Mouse (Mus musculus) kidney, postnatal 14 days (tissue): ENCODE measurements around the gene Acad11.

Experiments
- DNase-seq: peaks from one replicate; pipeline ENCODE4 v3.0.0; 2022; ENCODE audit warnings: mixed read lengths

Gene Acad11

DNA sequence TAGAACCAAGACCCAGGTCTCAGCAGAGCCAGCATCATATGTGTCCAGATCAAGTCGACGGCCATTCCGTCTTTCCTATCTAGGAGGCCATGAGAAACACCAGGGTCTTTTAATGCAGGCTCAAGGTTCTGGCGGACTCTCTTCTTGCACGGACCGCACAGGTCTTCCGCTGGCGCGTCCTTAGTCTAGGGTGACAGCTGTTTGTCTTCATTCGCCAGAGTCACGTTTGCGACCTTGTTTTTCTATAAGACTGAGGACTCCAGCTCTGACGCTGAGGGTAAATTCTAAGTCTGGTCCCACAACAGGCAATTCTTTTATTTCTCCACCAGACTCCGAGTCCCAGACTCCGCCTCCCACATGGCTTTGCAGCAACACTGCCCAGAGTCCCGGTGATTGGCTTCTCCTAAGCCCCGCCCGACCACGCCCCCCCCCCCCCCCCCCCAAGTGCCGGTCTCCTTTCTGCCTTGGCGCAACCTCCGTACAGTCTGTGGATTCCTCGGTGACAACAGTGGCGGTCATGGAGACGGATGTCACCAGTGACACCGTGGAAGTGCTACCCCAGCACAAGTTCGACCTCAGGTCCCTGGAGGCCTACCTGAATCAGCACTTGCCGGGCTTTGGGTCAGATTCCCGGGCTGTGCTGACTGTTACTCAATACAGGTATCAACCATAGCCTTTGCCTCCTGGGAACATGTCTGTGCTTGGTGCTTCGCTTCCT is at the start of gene Acad11:
Gene Acad11 (plus strand): TSS at position 134 of the 718 bp plus-strand sequence.
- peak; percentile 90 for DNase-seq

DNA sequence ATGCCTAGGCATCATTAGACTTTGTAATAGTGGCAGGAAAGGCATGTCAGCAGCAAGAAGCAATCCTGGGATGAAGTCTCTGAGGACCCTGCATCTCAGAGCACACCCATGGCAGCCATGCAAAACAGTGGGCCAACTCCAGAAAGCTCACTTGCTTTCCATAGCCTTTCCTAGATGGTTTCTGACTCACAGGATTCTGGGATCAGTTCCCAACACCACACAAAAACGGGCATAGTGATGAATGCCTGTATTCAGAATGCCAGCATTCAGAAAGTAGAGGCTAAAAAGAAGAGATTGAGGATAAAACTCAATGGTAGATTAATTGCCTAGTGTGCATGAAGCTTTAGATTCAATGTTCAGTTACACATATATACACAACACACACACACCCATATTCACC is 48.7 kb upstream of the Acad11 start:
- no peak for DNase-seq

DNA sequence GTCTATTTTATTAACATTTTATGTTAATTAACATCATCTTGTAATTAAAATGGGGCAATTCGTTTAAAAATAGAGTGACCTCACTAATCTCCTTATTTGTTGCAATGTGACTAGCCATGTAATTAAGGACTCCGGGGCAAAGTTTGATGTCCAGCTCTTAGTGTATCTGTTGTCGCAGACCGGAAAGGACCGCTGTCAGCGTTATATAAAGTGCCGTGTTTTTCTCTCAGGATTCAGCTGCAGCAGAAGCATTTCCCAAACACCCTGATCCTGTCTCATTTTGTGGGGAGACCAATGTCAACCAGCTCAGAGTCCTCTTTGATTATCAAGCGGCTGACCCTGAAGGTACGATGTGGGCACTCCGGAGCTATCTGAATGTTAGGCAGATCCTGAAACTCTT is 42.2 kb upstream of the Acad11 start:
- no peak for DNase-seq

DNA sequence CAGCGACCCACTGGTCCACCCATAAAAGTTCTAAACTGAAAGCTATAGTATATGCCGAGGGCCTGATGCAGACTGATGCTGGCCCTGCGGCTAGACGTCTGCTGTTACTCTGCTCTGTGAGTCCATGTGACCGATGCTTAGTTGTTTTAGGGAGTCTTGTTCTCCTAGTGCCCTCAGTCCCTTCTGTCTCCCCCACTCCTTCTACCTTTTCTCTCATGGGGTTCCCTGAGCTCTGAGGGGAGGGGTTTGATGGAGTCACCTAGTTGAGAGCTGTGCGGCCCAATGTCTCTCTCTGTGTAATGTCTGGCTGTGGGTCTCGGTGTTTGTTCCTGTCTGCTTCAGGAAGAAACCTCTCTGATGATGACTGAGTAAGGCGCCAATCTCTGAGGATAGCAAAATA is 36.0 kb upstream of the Acad11 start:
- DNase-seq, result no peak

DNA sequence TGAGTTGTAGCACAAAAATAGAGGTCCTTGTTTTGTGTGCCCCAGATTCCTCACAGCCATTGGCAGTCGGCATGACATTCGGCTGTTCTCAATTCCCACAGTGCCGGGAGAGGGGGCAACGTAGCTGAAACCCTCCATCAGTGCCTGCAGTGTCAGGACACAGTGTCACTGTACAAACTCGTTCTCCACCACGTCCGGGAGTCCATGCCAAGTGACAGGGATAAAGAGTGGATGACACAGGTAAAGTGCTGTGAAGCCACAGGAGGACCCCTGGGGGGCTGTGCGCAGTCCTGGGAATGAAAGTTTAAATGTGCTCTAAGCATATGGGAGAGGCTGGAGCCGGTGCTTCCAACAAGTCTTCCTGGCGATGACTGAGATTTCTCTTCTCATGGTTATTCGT is 33.3 kb upstream of the Acad11 start:
- no peak for DNase-seq

DNA sequence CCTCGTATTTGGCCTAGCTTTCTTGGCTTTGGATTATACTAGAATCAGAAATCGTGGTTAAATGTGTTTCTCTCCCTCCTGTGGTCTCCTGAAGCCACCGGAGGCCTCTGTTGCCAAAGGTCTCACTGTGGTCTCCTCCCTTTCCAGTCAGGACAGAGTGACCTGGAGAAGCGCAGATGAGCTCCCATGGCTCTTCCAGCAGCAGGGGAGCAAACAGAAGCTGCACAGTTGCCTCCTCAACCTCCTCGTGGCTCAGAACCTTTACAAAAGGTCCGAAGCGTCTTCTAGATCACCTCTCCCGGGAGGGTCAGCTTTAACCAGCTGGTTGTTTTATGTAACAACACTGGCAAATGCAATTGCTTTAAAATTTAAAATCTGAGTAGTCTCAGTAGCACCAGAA is 28.9 kb upstream of the Acad11 start:
- DNase-seq, result no peak

DNA sequence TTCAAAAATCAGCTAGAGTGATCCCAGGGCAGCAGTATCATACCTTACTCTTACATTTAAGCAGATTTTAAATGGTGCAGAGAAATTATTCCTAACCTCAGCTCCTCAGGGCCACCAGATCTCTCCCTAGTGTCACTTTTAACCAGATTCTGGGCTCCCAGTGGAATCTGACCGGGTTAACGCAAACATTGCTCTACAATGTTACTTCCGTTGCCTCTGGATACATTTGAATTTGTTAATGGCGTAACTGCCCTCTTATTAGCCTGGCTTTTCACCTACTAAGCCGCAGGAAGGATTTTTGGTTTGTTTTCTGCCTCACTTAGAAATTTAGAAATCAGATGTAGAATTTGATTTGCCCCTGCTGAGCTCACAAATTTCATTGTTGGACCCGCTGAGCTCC is 28.5 kb upstream of the Acad11 start:
- no peak for DNase-seq

DNA sequence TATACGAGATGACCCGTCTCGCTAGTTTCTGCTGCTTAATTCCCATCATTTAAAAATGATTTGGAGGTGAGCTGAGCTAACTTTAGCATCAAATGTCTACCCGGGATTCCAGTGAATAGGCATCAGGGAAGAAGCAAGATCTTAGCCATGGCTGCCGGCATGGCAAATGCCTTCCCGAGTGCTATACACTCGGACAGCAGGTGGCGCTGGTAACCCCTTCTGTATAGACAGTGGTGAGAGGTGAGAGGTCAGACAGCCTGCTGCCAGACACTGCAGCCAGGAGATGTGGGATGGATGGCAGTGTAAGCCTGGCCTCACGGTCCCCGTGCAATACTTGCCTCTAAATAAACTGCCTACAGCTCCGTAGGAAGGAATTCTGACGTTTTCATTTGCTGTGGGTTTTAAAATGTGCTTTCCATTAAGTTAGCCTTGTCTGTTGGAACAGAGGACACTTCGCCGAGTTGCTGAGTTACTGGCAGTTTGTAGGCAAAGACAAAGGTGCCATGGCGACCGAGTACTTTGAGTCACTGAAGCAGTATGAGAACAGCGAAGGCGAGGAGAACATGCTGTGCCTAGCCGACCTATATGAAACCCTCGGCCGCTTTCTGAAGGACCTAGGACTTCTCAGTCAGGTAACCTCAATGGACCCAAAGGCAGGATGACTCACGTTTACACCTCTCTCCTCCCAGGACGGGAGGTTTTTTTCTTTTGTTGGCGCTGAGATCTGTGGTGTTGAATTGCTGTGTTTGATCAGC is 27.7 kb upstream of the Acad11 start:
- DNase-seq, result peak; percentile 79

DNA sequence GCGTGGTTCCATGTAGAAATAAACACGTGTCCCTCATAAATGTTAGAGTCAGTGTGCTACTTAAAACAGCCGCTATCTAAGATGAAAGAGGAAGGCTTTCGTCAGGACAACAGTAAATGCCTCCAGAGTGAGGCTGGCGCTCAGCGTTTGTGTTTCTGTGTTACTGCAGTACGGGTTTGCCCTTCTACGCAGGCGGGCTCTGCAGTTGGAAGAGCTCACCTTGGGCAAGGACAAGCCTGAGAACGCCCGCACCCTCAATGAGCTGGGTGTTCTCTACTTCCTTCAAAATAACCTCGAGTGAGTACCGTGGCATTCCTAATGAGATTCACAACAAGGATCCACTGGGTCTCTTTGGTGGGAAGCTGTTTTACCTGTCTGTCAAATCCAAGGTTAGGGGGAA is 24.9 kb upstream of the Acad11 start:
- no peak for DNase-seq

DNA sequence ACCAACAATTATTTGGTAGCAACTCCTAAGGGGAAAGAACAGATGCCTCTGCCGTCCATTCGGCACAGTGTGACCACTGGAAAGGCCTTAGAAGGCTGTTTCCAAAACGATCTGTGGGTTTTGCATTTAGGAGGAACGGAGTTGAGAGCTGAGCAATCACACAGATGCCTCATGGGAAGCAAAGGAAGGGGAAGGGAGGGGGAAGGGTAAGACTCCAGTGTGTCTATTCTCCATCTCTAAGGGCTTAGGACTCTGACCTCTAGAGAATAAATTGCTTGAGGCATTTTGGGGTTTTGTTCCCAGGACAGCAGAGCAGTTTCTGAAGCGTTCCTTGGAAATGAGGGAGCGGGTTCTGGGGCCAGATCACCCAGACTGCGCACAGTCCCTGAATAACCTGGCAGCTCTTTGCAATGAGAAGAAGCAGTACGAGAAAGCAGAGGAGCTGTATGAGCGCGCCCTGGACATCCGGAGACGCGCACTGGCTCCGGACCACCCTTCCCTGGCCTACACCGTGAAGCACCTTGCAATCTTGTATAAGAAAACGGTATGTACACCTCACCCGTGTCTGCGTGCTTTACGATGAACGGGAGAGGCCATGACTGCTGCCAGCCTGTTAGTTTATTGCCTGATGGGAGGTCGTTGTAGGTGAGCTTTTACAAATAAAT is 24.0 kb upstream of the Acad11 start:
- no peak for DNase-seq

DNA sequence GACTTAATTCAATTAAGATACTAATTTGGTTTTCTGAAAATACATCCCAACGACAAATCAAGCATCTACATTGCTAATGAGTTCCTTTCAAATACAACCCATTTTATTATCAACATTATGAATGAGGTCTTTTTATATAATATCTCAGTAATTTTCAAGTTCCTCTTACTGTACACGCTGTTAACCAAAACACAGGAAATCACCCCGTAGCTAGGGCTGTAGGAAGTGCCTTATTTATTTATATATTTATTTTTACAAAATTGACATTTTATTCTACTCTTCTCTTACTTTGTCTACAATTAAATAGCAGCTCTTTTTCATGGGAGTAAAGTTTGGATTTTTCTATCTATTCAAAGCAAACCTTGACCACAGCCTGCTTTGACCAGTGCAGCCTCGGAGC is 23.4 kb upstream of the Acad11 start:
- no peak for DNase-seq

DNA sequence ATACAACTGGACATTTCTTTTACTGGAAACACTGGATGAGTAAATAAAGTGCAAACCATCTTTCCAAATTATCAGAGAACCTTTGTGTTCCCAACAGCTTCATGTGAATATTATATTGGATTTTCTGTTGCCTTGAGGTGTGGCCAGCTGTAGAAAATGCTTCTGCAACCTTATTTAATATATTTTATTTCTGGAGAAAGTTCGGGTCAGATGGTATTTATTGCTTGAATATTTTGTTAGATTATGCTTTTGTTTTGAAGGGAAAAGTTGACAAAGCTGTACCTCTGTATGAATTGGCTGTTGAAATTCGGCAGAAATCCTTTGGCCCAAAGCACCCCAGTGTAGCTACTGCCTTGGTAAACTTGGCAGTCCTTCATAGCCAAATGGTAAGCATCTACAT is 22.8 kb upstream of the Acad11 start, which contains the start of gene Gm28305:
Gene Gm28305 (plus strand): TSS at position 301 of the 400 bp plus-strand sequence.
- DNase-seq, result no peak

DNA sequence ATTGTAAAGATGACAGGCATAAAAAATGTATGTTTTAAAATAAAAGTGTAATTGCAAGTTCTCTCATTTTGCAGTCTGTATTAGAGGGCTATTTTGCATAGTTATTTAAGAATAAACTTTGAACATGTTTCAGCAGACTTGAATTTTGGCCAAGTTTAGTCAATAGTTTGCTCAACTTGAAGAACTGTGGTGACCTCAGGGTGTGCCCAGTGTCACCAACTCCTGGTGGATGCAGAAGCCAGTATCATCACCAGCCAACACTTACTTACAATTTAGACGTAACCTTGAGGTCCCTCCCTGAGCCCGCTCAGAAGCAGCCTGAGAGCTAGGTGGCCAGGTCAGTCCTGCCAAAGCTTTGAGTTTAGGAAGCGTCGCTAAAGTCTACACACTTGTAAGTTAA is 19.5 kb upstream of the Acad11 start:
- peak; percentile 23 for DNase-seq

DNA sequence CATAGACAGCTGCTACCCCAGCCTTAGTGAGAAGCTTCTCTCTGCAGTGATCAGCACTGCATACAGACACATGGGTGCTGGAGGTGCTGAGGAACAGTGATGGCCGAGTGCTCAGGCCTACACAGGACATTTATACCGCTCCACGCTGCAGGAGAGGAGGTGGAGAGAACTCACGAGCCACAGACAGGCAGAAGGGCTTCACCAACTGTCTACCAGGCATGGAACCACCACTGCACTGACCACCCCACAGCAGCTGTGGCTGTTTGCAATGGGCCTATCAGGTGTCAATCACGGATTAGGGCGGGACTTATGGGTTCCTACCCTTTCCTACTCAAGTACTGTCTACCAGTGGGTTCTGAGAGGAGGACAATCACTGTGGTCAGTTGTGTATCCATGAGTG is 12.1 kb upstream of the Acad11 start:
- no peak for DNase-seq

DNA sequence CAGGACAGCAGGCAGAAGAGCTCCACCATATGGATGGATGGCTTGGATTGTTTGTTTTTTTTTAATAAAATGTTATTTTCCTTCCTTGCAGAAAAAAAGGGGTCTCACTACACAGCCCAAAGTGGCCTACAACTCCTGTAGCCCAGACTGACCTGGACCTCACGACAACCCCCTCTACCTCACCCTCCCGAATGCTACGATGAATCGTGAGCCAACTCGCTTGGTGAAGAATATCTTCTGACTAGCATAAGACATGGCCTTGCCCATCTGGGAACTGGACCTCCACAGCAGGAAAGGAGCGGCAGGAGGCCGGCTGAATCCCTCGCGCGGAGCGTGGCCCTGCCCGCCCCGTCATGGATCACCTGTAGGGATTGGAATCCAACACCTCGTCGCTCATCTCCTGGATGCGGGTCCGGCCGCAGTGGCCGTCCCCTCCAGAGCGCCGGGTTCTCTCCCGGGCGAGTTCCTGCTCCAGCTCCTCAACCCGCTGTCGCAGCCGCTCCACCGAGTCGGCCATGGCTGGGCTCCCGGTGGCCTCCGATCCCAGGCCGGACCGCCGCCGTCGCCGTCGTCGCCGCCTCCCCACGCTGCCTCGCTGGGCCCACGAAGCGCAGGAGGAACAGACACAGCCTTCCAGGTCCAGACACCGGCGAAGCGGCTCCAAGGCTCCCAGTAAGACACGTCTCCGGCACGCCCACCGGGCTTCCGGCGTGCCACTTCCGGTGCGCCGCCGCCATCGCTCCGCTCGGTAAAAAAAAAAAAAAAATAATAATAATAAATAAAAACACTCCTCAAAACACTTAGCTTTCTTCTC is 540 bp upstream of the Acad11 start, which contains the start of gene Uba5:
Gene Uba5 (minus strand): TSS at position 705 of the 814 bp plus-strand sequence.
- peak; percentile 86 for DNase-seq

DNA sequence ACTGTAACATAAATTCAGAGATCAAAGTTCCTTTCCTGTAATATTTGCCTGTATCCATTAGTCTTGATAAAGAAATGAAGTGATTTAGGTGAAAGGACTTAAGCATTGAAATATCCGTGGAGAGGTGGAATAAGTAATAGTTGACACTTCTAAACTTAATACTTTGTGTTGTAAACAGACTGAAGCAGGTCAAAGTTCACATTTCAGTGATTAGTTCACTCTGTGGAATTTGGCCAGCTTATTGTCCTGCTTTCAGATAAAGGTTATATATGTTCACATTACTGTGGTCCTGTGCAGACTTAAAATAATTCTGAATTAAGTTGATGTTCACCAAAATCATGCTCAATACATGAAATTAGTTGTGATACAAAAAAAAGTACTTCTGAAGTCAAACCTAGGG is 1.4 kb downstream of the Acad11 start:
- DNase-seq, result no peak

DNA sequence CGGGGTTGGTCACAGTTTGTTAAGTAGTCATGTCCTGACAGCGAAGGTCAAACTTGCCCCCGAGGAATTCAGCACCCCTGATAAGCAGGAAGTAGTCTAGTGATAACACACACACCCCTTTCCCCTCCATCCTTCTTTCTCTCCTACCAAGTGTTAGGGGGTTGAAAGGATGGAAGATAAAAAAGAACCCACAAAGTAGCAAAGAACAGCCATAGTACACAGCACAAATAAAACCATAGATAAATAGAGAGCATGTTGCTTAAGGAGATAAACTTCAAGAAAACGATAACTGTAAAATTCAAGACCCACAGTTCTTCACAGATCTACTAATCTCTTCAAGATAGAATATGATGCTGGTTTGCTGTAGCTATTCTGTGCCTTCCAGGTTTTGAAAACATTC is 7.1 kb downstream of the Acad11 start:
- no peak for DNase-seq

DNA sequence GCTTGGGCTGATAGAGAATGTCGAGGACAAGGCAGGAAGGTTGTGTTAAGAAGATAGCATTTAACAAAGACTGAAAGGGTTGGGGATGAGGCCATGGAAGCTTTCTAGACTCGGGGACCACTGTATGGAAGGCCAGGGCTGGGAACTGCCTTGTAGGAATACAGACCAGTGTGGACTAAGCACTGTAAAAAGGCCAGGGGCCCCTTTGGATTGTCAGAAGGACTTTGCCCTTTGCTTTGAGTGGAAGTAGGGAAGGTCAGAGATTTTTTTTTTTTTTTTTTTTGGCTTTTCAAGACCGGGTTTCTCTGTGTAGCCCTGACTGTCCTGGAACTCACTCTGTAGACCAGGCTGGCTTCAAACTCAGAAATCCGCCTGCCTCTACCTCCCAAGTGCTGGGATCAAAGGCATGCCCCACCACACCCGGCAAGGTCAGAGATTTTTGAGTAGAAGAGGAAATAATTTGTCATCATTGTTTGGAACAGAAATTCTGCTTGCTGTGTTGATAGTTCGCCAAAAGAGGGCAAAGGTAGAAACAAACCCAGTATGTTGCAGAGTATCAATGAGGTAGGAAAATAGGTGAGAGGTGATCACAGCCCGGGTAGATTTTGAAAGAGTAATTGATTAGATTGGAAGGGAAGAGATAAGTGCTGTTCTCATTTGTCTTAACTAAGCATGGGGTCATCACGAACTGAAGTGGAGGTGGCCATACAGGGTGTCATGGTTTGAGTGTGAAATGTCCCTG is 7.9 kb downstream of the Acad11 start:
- no peak for DNase-seq

DNA sequence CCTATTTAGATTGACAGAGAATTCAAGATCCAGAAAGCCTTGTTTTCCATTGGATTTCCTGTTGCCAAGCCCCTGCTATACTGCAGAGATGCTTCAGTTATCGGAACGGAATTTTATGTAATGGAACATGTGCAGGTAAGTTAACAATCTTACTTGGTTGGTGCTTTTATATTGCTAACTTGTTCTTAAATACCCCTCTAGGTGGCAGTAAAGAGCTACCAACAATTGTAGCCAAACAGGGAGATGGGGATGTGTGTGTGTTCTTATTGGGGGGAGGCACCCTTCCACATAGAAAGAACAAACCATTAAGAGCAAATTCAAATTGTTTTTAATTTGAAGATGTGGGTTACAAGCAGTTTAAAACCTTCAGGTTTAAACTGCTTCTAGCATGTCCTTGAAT is 12.6 kb downstream of the Acad11 start:
- no peak for DNase-seq

DNA sequence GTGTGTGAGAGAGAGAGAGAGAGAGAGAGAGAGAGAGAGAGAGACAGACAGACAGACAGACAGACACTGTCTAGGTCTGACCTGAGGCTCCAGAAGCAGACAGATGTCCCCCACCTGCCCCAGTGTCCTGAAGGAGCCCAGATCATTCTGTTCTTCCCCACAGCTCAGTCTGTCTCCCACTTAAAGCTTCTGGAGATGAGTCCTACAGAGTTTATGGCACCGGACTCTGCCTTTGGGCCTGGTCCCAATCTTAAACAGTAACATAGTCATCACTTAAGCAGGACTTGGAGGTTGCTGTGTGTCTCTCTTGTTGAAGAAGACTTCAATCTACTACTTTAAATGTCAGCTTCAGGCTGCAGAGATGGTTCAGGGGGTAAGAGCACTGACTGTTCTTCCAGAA is 15.6 kb downstream of the Acad11 start:
- no peak for DNase-seq

DNA sequence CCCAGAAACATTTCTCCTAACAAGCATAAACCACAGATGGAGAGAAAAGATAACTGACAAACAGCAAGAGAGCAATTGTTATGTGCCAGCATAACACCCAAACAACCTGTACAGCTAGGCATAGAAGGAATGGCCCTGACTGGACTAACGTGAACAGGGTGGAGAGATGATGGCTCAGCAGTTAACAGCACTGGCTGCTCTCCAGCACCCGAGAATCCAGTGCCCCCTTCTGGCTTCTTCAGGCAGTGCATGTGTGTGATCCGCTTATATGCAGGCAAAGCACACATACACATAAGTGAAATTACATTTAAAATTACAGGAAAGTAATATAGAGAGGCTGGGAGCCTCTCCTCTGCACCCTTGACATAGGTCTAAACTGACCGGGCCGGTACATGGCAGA is 16.2 kb downstream of the Acad11 start:
- peak; percentile 51 for DNase-seq

DNA sequence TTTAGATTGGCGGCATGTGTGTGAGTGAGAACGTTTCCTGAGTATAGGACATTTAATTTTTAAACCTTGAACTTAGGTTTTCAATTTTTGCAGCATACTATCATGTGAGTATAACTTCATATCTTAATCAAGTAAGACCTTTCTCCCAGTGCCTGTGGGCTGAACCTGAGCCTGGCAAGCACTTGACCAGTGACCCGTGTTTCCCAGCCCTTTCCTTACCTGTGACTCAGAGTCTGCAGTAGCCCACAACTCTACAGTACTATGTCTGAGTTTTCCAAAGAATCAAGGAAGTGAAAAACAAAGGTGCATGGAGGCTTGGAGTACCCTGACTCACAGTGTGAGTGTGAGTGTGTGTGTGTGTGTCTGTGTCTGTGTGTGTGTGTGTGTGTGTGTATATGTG is 16.9 kb downstream of the Acad11 start:
- DNase-seq, result no peak
